Mouse (Mus musculus) c-Kit-positive CD71-positive TER-119-negative erythroid progenitor cells, embryonic 14.5 days (primary cell): ENCODE results near the gene Hist1h2ag.
"Not testable (repeated sequence)": the region's sequence is repeated elsewhere in the genome, so short reads cannot be mapped to it uniquely, and the experiment has no call there.

Experiments used
- DNase-seq: peaks from one replicate; pipeline ENCODE4 v3.0.0-alpha.2; 2013; ENCODE audit warnings: low read depth

The Hist1h2ag gene

DNA sequence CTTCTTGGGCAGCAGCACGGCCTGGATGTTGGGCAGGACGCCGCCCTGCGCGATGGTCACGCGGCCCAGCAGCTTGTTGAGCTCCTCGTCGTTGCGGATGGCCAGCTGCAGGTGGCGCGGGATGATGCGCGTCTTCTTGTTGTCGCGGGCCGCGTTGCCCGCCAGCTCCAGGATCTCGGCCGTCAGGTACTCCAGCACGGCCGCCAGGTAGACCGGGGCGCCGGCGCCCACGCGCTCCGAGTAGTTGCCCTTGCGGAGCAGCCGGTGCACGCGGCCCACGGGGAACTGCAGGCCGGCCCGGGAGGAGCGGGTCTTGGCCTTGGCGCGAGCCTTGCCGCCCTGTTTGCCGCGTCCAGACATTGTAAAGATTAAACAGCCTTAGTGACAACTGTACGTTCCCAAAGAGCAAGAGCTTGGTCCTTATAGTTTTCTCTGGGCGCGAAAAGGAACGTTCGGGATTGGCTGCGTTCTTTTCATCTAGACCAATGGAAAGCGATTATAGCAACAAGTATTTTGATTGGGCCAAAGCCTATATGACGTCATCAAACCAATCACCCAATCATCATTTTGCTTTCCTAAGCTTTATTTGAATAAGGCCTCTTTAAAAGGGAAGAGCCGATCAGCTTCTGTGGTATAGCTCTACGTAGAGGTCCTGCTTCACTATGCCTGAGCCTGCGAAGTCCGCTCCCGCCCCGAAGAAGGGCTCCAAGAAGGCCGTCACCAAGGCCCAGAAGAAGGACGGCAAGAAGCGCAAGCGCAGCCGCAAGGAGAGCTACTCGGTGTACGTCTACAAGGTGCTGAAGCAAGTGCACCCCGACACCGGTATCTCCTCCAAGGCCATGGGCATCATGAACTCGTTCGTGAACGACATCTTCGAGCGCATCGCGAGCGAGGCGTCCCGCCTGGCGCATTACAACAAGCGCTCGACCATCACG, at the start of gene Hist1h2ag, which contains the start of gene Hist1h2bj:
TSS of gene Hist1h2ag (minus strand) at position 377 of the 935 bp plus-strand sequence.
TSS of gene Hist1h2bj (plus strand) at position 647 of the 935 bp plus-strand sequence.
- peak; percentile 98 for DNase-seq

- DNase-seq: not testable (repeated sequence)
These were observed 41.4 kb upstream of the Hist1h2ag start, which contains the start of gene Vmn1r188 for GRCm38 (mm10) chr13:22084140-22084539. TSS of gene Vmn1r188 (plus strand) at chr13:22084440.

DNA sequence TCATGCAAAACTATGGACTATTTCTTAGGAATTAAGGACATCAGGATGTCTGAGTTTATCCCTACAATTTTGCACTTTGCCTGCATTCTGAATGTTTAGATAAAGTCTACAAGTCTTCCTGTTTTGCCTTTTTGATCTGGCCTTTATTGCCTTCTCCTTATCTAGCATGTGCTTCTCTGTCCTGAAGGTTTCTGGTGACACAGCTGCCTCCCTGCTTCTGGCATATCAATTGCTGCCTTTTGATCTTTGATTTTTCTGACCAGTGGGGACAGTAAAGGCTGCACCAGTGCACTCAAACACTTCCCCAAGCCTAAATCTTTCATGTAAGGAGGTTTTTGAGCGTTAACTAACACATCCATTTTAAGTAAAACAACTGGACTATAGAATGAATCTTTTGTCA, 20.7 kb upstream of the Hist1h2ag start:
- DNase-seq: no peak

GRCm38 (mm10) chr13:22061422-22061821, 18.7 kb upstream of the Hist1h2ag start:
- DNase-seq: no peak

DNA sequence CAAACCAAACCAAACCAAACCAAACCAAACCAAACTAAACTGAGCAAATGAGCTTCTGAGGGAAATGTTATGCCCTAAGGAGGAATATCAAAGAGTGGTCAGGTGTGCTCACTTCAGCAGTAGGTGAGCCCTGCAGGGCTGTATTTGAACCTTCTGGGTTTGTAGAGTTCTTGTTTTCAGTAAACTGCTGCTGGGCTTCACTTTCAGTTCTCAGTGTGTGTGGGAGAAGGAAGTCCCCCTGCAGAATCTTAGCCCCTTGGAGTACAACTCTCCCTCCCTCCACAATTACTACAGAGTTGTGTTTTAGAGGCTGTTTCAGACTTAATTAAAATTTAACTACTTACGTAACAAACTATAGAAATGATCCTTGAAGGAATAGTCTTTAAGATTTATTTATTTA, 11.0 kb upstream of the Hist1h2ag start:
- DNase-seq: no peak

- DNase-seq: no peak
These were observed 8.7 kb upstream of the Hist1h2ag start for GRCm38 (mm10) chr13:22051523-22051859.

- peak; percentile 90 for DNase-seq
These were observed 8.1 kb upstream of the Hist1h2ag start for GRCm38 (mm10) chr13:22050591-22051522.

- no peak for DNase-seq
These were observed 7.1 kb upstream of the Hist1h2ag start for GRCm38 (mm10) chr13:22049737-22050440.

- no peak for DNase-seq
These were observed 6.3 kb upstream of the Hist1h2ag start for GRCm38 (mm10) chr13:22049041-22049440.

DNA sequence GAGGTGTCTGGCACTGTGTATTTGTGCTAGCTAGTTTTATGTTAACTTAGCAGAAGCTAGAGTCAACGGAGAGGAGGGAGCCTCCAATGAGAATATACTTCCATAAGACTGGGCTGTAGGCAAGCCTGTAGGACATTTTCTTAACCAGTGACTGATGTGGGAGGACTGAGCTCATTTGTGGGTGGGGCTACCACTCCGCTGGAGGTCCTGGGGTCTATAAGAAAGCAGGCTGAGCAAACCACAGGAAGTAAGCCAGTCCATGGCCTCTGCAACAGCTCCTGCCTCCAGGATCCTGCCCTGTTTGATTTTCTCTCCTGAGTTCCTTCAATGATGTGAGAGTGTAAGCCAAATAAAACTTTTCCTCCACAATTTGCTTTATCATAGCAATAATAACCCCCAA, 2.6 kb upstream of the Hist1h2ag start:
- DNase-seq: no peak

DNA sequence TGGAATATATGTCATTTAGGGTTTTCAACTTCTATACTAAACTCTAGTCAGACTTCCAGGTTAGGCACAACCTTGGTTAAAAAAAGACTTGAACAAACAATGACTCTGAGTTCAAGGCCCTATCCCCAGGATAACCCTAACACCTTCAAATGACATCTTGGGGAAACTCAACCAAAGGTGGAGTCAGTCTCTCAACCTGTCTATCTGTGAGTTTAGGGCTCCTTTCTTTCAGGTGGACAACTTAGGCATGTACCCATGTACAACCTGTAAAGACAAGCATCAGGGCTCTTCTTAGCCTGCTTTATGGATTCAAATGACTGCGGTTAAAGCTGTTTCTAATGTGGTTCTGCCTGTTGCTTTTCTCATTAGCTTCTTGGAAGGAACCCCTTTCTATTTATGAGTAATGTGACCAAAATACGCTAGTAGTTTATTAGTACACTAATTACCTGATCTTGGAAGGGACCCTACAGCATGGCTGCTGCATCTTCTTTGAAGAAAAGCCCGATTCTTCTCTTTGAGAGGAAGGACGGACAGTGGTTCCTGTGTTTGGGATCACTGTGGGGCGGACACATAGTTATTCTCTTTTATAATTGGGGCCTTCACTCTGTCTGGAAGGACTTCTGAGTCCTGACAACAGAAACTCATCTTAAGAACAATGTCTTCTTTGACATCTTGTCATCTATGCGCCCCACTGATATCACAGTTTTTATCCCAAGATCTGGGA, 1.9 kb upstream of the Hist1h2ag start:
- DNase-seq: no peak

- peak; percentile 71 for DNase-seq
These were observed 1.0 kb upstream of the Hist1h2ag start for GRCm38 (mm10) chr13:22043503-22044431.

DNA sequence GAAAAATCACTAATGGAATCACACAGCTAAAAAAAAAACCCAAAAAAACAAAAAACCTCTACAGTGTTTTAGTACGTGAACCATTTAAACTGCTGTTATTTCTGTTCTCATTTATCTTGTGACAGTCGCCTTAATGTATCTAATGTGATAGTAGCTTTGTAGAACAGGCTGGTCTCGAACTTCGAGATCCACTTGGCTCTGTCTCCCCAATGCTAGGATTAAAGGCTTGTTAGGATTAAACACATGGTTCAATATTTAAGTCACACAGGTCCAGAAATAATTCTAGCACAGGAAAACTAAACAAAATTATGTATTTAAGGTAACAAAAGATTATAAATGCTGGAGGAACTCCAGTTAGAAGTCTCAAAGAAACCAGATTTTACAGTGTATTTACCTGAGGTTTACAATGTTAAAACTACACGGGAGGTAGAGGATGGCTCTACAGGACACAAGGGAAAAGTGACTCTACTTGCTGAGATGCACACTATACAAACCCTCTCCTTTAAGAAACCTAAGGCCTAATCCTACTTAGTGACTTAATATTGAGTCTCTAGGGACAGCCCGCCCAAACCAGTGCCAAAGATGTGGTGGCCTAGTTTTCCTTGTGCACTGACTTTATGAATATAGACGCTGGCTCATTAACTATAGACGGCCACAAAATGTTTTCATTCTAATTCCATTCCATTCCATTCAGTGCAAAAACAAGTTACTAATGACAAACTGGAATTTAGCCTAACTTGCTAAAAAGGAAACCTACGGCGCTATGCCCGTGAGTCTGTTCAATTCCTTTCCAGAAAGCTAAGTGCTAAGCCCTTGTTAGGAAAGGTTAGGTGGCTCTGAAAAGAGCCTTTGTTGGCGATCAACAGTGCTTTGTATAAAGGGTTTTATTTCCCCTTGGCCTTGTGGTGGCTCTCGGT, 835 bp downstream of the Hist1h2ag start:
- peak; percentile 55 for DNase-seq

- DNase-seq: peak; percentile 95
These were observed 1.6 kb downstream of the Hist1h2ag start, which contains the start of gene Hist1h4i for GRCm38 (mm10) chr13:22041142-22041536. TSS of gene Hist1h4i (minus strand) at chr13:22041362.

GRCm38 (mm10) chr13:22040464-22041141, 2.1 kb downstream of the Hist1h2ag start:
- DNase-seq: no peak

DNA sequence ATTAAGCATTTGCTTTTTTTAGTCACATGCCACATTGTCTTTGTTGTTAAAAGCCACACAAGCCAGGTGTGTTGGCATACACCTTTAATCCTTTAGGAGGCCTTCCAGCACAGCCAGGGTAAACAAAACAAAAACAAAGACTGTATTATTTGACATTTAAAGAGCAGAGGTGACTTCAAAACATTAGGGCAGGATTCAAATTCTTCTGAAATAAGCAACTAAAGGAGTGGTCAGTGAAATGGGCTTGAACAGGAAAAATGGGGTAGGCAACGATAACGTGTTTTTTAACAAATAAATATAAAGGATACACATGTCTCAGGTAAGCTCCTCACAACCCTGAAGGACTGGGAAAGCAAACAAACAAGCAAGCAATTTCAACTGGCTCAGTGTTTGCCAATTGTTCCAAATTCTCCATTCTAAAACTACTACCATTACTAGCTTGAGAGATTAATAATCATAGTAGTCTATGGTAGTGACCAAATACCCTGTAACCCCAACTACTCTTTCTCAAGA, 2.7 kb downstream of the Hist1h2ag start:
- no peak for DNase-seq

- DNase-seq: no peak
These were observed 3.4 kb downstream of the Hist1h2ag start for GRCm38 (mm10) chr13:22039364-22039763.

- DNase-seq: no peak
These were observed 5.3 kb downstream of the Hist1h2ag start for GRCm38 (mm10) chr13:22037415-22037814.
